Mouse (Mus musculus) megakaryocyte-erythroid progenitor cell, adult 5-6 weeks (primary cell): ENCODE measurements at regions not wholly inside any gene's neighbourhood (a gene's known extent, or its start where the extent isn't known, plus 50 kb on each side); places are given as distances from the start of the nearest gene placed in this dataset.

ENCODE experiments used
- ATAC-seq: replicated peaks from 2 replicates; pipeline ENCODE4 v1.8.0; 2016; ENCODE audit warnings: mild to moderate bottlenecking, inconsistent platforms; ENCODE audit not compliant: severe bottlenecking, poor library complexity, low FRiP score, low TSS enrichment

DNA sequence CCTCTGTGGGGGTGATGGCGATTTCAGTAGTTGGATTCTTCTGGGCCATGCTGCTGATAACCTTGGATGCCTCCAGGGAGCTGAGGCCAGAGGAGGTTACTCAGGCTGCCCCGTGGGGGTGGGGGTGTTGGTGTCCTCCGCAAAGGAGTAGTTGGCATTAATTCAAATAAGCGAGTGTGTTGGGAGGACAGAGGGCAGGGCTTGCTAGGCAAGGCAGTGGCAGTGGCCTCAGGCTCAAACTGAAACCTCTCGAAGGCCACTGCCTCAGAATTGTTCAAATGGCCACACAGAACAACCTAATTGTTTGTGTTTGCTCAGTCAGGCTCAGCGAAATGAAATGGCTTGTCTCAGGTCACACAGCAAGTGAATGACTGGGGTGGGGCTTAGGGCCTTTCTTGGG lies 66.6 kb upstream of the Id2 start:
- no peak for ATAC-seq

DNA sequence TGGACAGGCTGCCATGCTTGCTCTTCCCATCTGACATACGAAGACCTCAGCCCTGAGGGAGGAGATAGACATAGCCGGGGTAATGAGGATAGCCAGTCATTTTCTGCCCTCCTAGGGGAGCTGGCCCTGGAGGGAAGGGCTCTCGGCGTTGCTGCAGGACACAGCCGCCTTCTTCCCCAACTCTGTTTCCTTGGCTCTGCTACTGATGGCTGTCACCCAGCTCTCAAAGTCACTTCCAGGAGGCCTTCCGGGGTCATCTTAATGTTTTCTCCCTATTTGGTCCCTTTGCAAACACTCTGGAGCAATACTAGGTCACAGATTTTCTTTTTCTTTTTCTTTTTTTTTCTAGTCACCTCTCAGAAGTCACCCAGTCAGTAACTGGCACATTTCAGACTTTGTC lies 65.9 kb upstream of the Id2 start:
- ATAC-seq, result no peak

DNA sequence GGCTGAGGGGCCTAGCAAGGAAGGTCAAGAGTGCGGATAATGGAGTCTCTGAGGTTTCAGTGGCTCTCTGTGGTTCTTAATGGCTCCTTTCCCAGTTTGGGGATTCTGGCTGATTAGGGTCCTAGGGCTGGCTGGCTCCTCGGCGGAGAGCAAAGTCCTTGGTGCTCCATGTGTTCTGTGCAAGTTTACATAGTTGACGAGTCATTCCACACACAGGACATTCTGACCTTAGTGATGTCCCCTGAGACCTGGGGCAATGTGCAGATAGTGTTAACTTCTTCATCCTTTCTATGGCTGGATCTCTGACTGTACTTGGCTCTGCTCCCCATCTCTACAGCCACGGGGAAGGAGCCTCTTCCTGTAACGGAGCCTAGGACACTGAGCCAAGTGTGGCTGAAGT lies 65.0 kb upstream of the Id2 start:
- no peak for ATAC-seq

DNA sequence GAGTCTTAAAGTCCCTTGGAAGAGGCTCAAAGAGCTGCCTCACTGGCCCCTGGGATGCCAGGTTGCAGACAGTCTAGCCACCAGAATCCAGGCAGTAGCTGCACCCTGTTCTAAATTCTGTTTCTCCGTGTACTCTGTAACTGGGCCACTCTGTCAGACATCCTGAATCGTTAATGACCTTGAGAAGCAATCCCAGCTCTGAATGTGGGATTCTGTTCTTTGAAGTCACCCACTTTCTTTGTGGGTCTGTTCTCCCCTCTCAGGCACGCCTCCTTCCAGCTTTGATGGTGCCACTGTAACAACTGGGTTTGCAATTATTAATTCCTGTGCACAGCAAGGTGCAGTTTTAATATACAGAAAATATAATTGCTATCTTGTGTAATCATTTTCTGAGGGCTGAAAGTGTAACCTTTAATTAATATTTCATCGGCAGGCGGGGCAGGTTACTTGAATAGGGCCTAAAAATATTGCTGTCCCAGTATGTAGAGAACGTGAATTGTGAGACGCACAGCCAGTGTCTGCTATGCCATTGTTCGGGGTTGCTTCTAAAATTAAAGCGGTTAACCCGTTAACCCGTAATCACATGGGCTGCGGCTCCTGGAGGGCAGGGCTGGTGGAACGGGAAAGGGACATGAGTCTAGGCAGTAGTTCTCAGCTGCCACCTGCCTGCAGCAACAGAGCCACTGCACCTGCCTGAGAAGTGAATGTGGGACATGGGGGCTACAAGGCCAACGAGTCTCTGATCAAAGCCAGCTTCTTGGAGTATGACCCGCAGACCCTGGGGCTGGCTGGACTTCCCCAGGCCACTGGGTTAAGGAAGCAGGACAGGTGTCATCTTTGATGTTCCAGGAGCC lies 64.3 kb upstream of the Id2 start:
- ATAC-seq, result no peak

DNA sequence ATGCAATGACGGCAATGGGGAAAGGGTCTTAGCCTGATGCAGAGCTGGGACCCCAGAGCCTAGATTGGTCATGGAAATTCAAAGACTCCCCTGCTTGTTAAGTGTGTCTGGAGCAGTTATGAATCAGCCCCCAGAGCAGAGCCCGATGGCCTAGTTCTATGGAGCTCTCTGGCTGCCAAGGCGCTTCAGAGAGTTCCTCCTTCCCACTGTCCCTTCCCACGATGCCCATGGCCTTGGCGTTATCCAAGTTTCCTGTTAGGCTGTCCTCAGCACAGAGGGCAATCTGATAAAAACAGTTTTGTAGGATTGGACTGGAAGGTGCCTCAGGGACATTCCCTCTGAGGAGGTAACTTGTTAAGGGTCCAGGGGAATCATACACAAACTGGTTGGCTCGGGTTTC lies 62.2 kb upstream of the Id2 start:
- ATAC-seq, result no peak

DNA sequence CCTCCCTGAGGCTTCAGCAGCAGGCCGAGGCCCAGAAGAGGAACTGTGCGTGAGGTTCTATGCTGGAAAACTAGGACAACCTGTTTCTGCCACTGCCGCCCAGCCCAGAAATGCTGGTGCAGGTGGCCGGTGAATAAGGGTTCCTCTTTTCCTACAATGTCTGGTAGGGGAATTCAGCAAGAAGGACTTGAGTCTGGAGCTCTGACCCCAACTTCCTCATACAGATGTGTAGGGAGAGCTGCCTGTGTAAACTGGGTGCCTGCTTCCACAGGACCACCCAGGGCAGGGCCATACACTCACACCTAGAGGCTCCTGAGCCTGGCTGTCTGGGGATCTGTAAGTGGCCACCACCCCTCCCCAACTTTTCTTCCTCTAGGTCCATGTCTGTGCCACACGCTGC lies 60.3 kb upstream of the Id2 start:
- ATAC-seq, result no peak

DNA sequence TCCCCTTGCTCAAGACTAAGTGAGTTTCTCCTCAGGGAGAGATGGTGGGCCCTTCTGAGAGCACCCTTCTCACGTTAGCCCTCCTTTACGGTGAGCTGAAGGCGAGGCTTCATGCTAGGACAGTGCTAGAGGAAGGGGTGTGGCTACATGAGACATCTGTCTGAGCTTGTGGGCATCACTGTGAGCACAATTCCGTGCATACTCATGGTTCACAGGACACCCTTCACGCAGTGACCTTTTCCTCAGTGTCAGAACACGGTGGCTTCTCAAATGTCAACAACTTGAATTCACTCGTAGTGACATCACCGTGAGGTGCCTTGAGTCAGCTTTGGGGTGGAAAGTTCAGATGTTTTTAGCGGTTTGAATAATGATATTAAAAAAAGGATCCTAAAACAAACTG lies 58.5 kb upstream of the Id2 start:
- no peak for ATAC-seq

DNA sequence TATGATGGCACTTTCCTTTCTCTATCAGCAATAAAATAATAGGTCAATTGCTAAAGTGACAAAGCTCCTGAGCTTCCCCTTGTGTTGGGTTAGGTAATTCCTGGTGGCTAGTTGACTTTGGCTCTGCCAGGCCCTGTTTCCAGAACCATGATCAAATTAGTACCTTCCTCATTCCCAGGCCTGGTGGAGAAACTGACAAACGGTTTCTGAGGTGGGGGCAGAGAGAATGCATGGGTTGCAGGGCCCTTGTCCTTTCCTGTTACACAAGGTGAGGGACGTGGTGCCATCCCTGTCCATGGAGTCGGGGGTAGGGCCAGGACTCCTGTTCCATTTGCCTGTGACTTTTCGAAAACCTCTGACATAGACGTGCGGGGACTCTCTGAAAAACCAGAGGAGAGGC lies 51.2 kb upstream of the Id2 start:
- ATAC-seq, result no peak
